Mouse (Mus musculus) midbrain, embryonic 12.5 days (tissue): ENCODE results near the gene Nudt6. TPM values are rescaled to one million over a fixed set of nuclear protein-coding genes. Genes with fewer than 3 reads are reported as not detected.

Experiments
- ATAC-seq: fragments of 200-750 bp; cut with Nextera tagmentation; 2 replicates; pipeline ENCODE4 v1.8.0; 2017; ENCODE audit warnings: low read depth, moderate TSS enrichment, moderate library complexity; ENCODE audit not compliant: low FRiP score
- H3K27ac ChIP-seq: fragments of 300-500 bp; sonication (generic); replicated peaks from 2 replicates; pipeline ENCODE4 v1.5.1; 2016; ENCODE audit warnings: mild to moderate bottlenecking
- H3K27me3 ChIP-seq: fragments of 300-500 bp; sonication (generic); 2 replicates; pipeline ENCODE4 v1.6.1; 2016; ENCODE audit warnings: mild to moderate bottlenecking
- H3K36me3 ChIP-seq: fragments of 300-500 bp; sonication (generic); 2 replicates; pipeline ENCODE4 v1.6.1; 2016
- H3K4me1 ChIP-seq: fragments of 300-500 bp; sonication (generic); 2 replicates; pipeline ENCODE4 v1.6.1; 2016
- H3K4me2 ChIP-seq: fragments of 300-500 bp; sonication (generic); replicated peaks from 2 replicates; pipeline ENCODE4 v1.6.1; 2016; ENCODE audit warnings: mild to moderate bottlenecking, moderate library complexity
- H3K4me3 ChIP-seq: fragments of 300-500 bp; sonication (generic); 2 replicates; pipeline ENCODE4 v1.5.1; 2016; ENCODE audit warnings: mild to moderate bottlenecking
- H3K9ac ChIP-seq: fragments of 300-500 bp; sonication (generic); replicated peaks from 2 replicates; pipeline ENCODE4 v1.6.1; 2016; ENCODE audit warnings: mild to moderate bottlenecking, moderate library complexity
- H3K9me3 ChIP-seq: fragments of 300-500 bp; sonication (generic); 2 replicates; pipeline ENCODE4 v1.6.1; 2016; ENCODE audit warnings: mild to moderate bottlenecking
- WGBS: fragments of 180-500 bp; shearing (Covaris S2); methylation state at CpG from one replicate; pipeline ENCODE4 v1.1.7; 2016; 5-methylcytosine and 5-hydroxymethylcytosine counted together
- polyA plus RNA-seq: library from polyadenylated mRNA; unstranded; fragments of >200 nt; fragmentation: Nextera tagmentation; extraction: Ambion mirVana; gene quantifications from 2 replicates; pipeline ENCODE4 v1.2.1, GENCODE M21; 2016

The Nudt6 gene
- polyA plus RNA-seq, 1 experiment from 2014 or later: 3.6 TPM

DNA sequence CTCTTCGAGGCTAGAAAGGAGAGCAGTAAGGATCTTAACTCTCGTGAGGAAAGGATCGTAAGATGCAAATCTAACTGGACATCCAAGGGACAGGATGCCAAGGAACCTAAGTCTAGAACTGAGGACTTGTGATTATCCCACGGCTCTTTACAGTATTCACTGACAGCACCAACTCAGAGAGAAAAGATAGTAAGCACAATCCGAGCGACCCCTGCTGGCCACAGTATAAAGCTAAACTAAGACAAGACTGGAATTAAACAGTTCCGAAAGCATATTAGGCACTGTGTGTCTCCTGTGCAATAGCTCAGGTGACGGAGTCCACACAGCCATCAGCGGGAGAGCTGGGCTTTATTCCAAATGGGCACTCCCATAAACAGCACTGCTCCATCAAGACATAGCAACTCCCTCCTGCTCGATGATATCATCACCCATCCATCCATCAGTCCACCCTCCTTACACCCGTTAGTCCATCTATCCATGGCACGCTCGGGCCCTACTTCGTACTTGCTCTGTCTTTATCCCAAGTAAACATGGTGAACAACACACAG, 5.5 kb downstream of the Nudt6 start:
- no peak for ATAC-seq
- Histone ChIP-seq H3K4me2 (no peak overlapping the region), H3K9ac (no peak overlapping the region), H3K9me3 (no peaks in the 10 kb centered on the region), H3K27ac (no peak overlapping the region), H3K4me3 (no peak overlapping the region), H3K27me3 (no peaks in the 10 kb centered on the region), H3K36me3 (no peaks in the 10 kb centered on the region), H3K4me1 (peaks cover 7% of the 10 kb centered on the region)
- WGBS: 56% methylated on average over 14 of the region's 14 CpGs

DNA sequence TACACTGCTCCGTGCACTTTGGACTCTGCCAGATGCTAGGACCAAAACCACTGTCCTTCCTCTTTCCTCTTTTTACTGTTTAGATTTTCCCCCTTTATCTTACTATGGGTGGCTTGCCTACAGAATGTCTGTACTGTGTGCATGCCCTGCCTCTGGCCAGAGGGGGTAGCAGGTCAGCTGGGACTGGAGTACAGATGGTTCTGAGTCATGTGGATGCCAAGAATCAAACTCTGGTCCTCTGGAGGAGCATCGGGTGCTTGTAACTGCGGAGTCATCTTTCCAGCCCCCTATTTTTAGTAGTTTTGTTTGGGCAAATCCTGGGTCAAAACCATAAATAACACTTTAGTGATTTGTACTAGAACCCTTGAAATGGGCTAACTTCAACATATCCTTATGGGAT, 6.6 kb downstream of the Nudt6 start:
- Histone ChIP-seq H3K27ac (no peak overlapping the region), H3K9ac (no peak overlapping the region), H3K36me3 (no peaks in the 10 kb centered on the region), H3K9me3 (no peaks in the 10 kb centered on the region), H3K4me3 (no peak overlapping the region), H3K4me1 (peaks cover 2% of the 10 kb centered on the region), H3K4me2 (no peak overlapping the region), H3K27me3 (no peaks in the 10 kb centered on the region)
- no peak for ATAC-seq
- WGBS: 96% methylated on average over 3 of the region's 3 CpGs

- no peaks in the 10 kb centered on the region for H3K36me3 ChIP-seq
- ATAC-seq: no peak
- no peak overlapping the region for H3K9ac ChIP-seq
- no peaks in the 10 kb centered on the region for H3K4me1 ChIP-seq
- no peak overlapping the region for H3K4me2 ChIP-seq
- H3K27me3 ChIP-seq: no peaks in the 10 kb centered on the region
- no peaks in the 10 kb centered on the region for H3K9me3 ChIP-seq
- H3K27ac ChIP-seq: no peak overlapping the region
- H3K4me3 ChIP-seq: no peak overlapping the region
These were observed 12.4 kb downstream of the Nudt6 start for GRCm38 (mm10) chr3:37407598-37407997.

DNA sequence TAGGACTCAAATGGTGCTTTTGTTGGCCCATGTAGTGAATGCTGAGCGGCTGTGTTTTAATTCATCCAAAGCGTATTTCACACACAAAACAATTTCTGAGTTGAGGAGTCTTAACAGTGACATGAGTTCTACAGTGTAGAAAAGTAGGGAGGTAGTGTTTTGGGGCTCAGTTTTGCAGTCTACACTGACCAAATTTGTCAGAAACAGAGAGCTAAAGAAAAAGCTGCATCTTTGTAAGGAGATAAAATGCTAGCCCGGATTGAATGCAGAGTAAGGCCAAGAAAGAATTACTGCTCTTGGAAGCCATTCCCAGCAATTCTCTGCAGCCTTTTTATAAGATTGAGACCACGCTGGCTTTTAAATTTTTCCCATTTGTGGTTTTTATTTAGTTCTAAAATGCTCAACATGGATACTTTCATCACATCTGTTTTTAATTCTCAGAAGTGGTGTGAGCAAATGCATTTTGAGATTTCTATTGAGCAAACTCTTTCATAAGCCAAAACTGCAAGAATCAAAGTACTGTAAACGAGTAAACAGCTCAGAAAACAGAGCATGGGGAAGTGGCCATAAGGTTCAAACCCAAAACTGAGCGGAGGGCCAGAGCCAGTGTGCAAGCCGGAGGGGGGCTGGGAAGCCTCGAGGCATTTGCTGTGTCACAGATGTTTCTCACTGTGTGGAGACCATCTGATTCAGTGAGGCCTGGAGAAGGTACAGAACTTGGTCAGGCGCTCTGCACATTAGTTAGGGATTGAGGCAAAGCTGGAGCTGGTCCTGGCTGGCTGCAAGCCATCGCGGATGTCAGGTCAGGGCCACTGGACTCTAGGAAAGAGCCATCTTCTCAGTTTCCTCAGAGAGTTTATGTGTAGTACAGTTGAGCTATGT, 18.0 kb downstream of the Nudt6 start:
- no peak overlapping the region for H3K9ac ChIP-seq
- WGBS: 83% methylated on average over 11 of the region's 11 CpGs
- no peak for ATAC-seq
- no peak overlapping the region for H3K27ac ChIP-seq
- no peak overlapping the region for H3K4me3 ChIP-seq
- H3K9me3 ChIP-seq: no peaks in the 10 kb centered on the region
- no peaks in the 10 kb centered on the region for H3K4me1 ChIP-seq
- no peak overlapping the region for H3K4me2 ChIP-seq
- H3K36me3 ChIP-seq: no peaks in the 10 kb centered on the region
- H3K27me3 ChIP-seq: no peaks in the 10 kb centered on the region

- no peak overlapping the region for H3K4me3 ChIP-seq
- H3K27ac ChIP-seq: no peak overlapping the region
- H3K36me3 ChIP-seq: no peaks in the 10 kb centered on the region
- H3K4me2 ChIP-seq: no peak overlapping the region
- 88% methylated on average over 7 of the region's 7 CpGs for WGBS
- no peaks in the 10 kb centered on the region for H3K9me3 ChIP-seq
- H3K9ac ChIP-seq: no peak overlapping the region
- ATAC-seq: no peak
- no peaks in the 10 kb centered on the region for H3K27me3 ChIP-seq
- no peaks in the 10 kb centered on the region for H3K4me1 ChIP-seq
These were observed 21.2 kb downstream of the Nudt6 start for GRCm38 (mm10) chr3:37398661-37399395.

- Histone ChIP-seq H3K4me2 (no peak overlapping the region), H3K27me3 (no peaks in the 10 kb centered on the region), H3K27ac (no peak overlapping the region), H3K36me3 (no peaks in the 10 kb centered on the region), H3K9me3 (no peaks in the 10 kb centered on the region), H3K4me1 (no peaks in the 10 kb centered on the region), H3K9ac (no peak overlapping the region), H3K4me3 (no peak overlapping the region)
- ATAC-seq: no peak
- 76% methylated on average over 3 of the region's 3 CpGs for WGBS
These were observed 22.4 kb downstream of the Nudt6 start for GRCm38 (mm10) chr3:37397646-37398045.

DNA sequence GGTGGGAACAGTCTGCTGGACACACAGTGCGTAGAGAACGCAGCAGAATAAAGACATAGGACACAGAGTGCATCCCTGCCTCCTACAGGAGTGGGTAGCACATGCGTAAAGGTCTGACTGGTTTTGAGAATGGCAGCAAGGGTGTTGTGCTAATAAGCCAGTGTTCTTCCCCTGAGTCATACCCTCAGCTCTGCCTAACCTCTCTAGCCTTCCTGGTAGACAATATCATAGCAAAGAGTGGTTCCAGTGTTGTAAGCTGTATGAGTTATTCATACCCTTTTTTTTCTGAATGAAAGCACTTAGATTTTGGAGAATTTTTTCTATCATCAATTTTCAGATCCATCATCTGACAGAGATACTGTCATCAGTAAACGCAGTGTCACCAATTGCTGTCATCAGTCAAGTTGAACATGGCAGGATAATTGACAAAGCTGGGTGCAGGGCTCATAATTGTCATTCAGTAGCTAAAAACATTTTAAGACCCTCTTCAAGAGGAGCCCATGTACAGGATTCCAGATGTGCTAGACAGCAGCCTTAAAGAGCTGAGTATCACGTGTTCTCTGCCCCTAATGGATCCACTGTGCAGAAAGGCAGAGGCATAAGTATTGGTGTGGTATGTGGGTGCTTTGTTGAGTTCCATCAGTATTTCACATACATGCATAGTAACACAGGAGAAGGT, 22.9 kb downstream of the Nudt6 start:
- no peak overlapping the region for H3K9ac ChIP-seq
- H3K27ac ChIP-seq: no peak overlapping the region
- no peak overlapping the region for H3K4me2 ChIP-seq
- no peaks in the 10 kb centered on the region for H3K36me3 ChIP-seq
- WGBS: 88% methylated on average over 5 of the region's 5 CpGs
- H3K9me3 ChIP-seq: no peaks in the 10 kb centered on the region
- no peak overlapping the region for H3K4me3 ChIP-seq
- H3K4me1 ChIP-seq: no peaks in the 10 kb centered on the region
- no peak for ATAC-seq
- no peaks in the 10 kb centered on the region for H3K27me3 ChIP-seq

GRCm38 (mm10) chr3:37387310-37387709, 32.7 kb downstream of the Nudt6 start:
- H3K4me3 ChIP-seq: no peak overlapping the region
- peaks cover 4% of the 10 kb centered on the region; the same call in 1 of the 2 replicates for H3K9me3 ChIP-seq
- no peak for ATAC-seq
- H3K4me1 ChIP-seq: no peaks in the 10 kb centered on the region
- WGBS: 88% methylated on average over 6 of the region's 6 CpGs
- no peak overlapping the region for H3K9ac ChIP-seq
- H3K27me3 ChIP-seq: no peaks in the 10 kb centered on the region
- no peak overlapping the region for H3K4me2 ChIP-seq
- no peak overlapping the region for H3K27ac ChIP-seq
- H3K36me3 ChIP-seq: no peaks in the 10 kb centered on the region

DNA sequence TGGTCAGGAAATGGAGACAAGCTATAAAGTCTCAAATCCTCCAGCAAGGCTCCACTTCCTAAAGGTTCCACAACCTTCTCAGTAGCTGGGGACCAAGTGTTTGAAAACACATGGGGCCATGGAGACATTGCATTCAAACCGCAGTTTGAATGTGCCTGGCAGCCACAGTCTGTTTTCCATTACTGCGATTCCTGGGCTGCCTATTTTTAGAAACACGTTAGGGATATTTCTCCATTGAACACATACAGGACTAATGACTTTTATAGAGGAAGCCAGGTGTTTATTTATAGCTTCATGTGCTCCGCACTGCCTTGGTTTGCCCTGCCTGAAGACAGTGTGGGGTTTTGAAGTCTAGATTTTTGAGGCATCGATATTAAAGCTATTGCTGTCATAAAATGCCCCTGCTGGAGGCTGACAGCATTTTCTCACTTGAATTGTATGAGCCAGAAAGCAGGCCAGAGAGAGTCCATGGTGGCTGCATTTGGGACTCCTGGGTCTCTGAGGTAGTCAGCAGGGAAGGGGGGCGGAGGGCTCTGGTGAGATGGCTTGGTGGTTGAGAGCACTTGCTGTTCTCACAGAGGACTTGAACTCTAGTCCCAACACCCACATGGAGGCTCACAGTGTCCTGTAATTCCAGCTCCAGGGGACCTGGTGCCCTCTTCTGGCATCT, 36.8 kb downstream of the Nudt6 start:
- H3K27ac ChIP-seq: no peak overlapping the region
- no peaks in the 10 kb centered on the region; the same call in 1 of the 2 replicates for H3K4me1 ChIP-seq
- H3K4me2 ChIP-seq: no peak overlapping the region
- ATAC-seq: no peak
- WGBS: 81% methylated on average over 6 of the region's 6 CpGs
- H3K4me3 ChIP-seq: no peak overlapping the region
- H3K9ac ChIP-seq: no peak overlapping the region
- H3K9me3 ChIP-seq: no peaks in the 10 kb centered on the region
- no peaks in the 10 kb centered on the region for H3K27me3 ChIP-seq
- no peaks in the 10 kb centered on the region for H3K36me3 ChIP-seq

- Histone ChIP-seq H3K4me3 (no peak overlapping the region), H3K27me3 (no peaks in the 10 kb centered on the region), H3K9ac (no peak overlapping the region), H3K27ac (no peak overlapping the region), H3K4me2 (no peak overlapping the region), H3K4me1 (no peaks in the 10 kb centered on the region; the same call in 1 of the 2 replicates), H3K9me3 (no peaks in the 10 kb centered on the region), H3K36me3 (no peaks in the 10 kb centered on the region)
- 72% methylated on average over 6 of the region's 6 CpGs for WGBS
- ATAC-seq: no peak
These were observed 38.6 kb downstream of the Nudt6 start for GRCm38 (mm10) chr3:37381457-37381856.

- WGBS: 72% methylated on average over 18 of the region's 18 CpGs
- Histone ChIP-seq H3K9me3 (no peaks in the 10 kb centered on the region), H3K4me2 (no peak overlapping the region), H3K9ac (no peak overlapping the region), H3K27me3 (no peaks in the 10 kb centered on the region), H3K4me1 (no peaks in the 10 kb centered on the region; the same call in 1 of the 2 replicates), H3K4me3 (no peak overlapping the region), H3K27ac (no peak overlapping the region), H3K36me3 (no peaks in the 10 kb centered on the region)
- no peak for ATAC-seq
These were observed 39.8 kb downstream of the Nudt6 start for GRCm38 (mm10) chr3:37379930-37380881.
